Mouse (Mus musculus) thymus, adult 2 months (tissue): ENCODE measurements around the gene Gpr87. TPM values are rescaled to one million over a fixed set of nuclear protein-coding genes. Genes with fewer than 3 reads are reported as not detected.

Source experiments
- DNase-seq: peaks from one replicate; pipeline ENCODE4 v3.0.0; 2021
- H3K27ac ChIP-seq: fragments of 200-500 bp; 2 replicates; pipeline ENCODE4 v1.5.1; 2012; ENCODE audit warnings: low read length, control low read depth; ENCODE audit not compliant: control insufficient read depth, insufficient read depth
- H3K27me3 ChIP-seq: fragments of 200-500 bp; 2 replicates; pipeline ENCODE4 v1.6.1; 2012; ENCODE audit warnings: mild to moderate bottlenecking, low read length, moderate library complexity, mixed read lengths; ENCODE audit not compliant: control insufficient read depth, insufficient read depth
- H3K36me3 ChIP-seq: fragments of 200-500 bp; 2 replicates; pipeline ENCODE4 v1.6.1; 2012; ENCODE audit warnings: mild to moderate bottlenecking, low read length, moderate library complexity; ENCODE audit not compliant: control insufficient read depth, insufficient read depth
- H3K4me1 ChIP-seq: fragments of 200-500 bp; replicated peaks from 2 replicates; pipeline ENCODE4 v1.6.1; 2012; ENCODE audit warnings: low read length; ENCODE audit not compliant: control insufficient read depth, insufficient read depth
- H3K4me3 ChIP-seq: fragments of 200-500 bp; 2 replicates; pipeline ENCODE4 v1.5.1; 2012; ENCODE audit warnings: mild to moderate bottlenecking, low read length, control low read depth, moderate library complexity; ENCODE audit not compliant: control insufficient read depth, insufficient read depth
- CTCF ChIP-seq: fragments of 200-500 bp; IDR thresholded peaks from 2 replicates; pipeline ENCODE4 v1.5.1; 2012; ENCODE audit warnings: mild to moderate bottlenecking, control low read depth, low read length, moderate library complexity, borderline replicate concordance; ENCODE audit not compliant: control insufficient read depth, poor library complexity, insufficient read depth; ENCODE audit errors: extremely low read depth
- POLR2A ChIP-seq: fragments of 200-500 bp; IDR thresholded peaks from 2 replicates; pipeline ENCODE4 v1.6.1; 2012; ENCODE audit warnings: mild to moderate bottlenecking, low read length, control low read depth, moderate library complexity; ENCODE audit not compliant: control insufficient read depth, poor library complexity, insufficient read depth; ENCODE audit errors: extremely low read depth
- WGBS: fragments of 180-500 bp; shearing (Covaris S2); methylation state at CpG from one replicate; pipeline ENCODE4 v1.1.7; 2018; 5-methylcytosine and 5-hydroxymethylcytosine counted together
- polyA plus RNA-seq: library from polyadenylated mRNA; depleted of rRNA; stranded (reverse); fragments of >200 nt; gene quantifications from 2 replicates; pipeline ENCODE4 v1.2.3, GENCODE M21; 2012

Gene Gpr87
- polyA plus RNA-seq, 1 experiment, result 3.7 TPM

GRCm38 (mm10) chr3:59194099-59194498, 805 bp downstream of the Gpr87 start:
- Histone ChIP-seq H3K4me3 (no peak overlapping the region), H3K27ac (no peak overlapping the region), H3K36me3 (no peaks in the 10 kb centered on the region), H3K4me1 (no peaks in the 10 kb centered on the region), H3K27me3 (no peaks in the 10 kb centered on the region)
- TF ChIP-seq POLR2A (no peak), CTCF (no peak)
- no peak for DNase-seq
- WGBS, result 90% methylated on average over 7 of the region's 7 CpGs

- Histone ChIP-seq H3K4me3 (no peak overlapping the region), H3K27ac (no peak overlapping the region), H3K27me3 (no peaks in the 10 kb centered on the region), H3K4me1 (peaks cover 3% of the 10 kb centered on the region; the same call in 1 of the 2 replicates), H3K36me3 (no peaks in the 10 kb centered on the region)
- TF ChIP-seq POLR2A, result no peak
- TF ChIP-seq CTCF, result no peak
- DNase-seq, result no peak
- WGBS, result 95% methylated on average over 6 of the region's 6 CpGs
Observed at GRCm38 (mm10) chr3:59191674-59192073, 3.2 kb downstream of the Gpr87 start.

GRCm38 (mm10) chr3:59187336-59187735, 7.6 kb downstream of the Gpr87 start:
- no peak overlapping the region for H3K4me3 ChIP-seq
- no peaks in the 10 kb centered on the region for H3K36me3 ChIP-seq
- TF ChIP-seq POLR2A, result no peak
- TF ChIP-seq CTCF, result no peak
- peaks cover 3% of the 10 kb centered on the region; the same call in 1 of the 2 replicates for H3K4me1 ChIP-seq
- DNase-seq, result no peak
- peak overlapping the region; percentile 58; the same call in 1 of the 2 replicates for H3K27ac ChIP-seq
- no peaks in the 10 kb centered on the region for H3K27me3 ChIP-seq
- 89% methylated on average over 4 of the region's 4 CpGs for WGBS

- Histone ChIP-seq H3K36me3 (no peaks in the 10 kb centered on the region), H3K4me3 (no peak overlapping the region), H3K4me1 (peaks cover 3% of the 10 kb centered on the region; the same call in 1 of the 2 replicates), H3K27me3 (no peaks in the 10 kb centered on the region), H3K27ac (no peak overlapping the region)
- WGBS, result 95% methylated on average over 4 of the region's 4 CpGs
- TF ChIP-seq CTCF, result no peak
- TF ChIP-seq POLR2A, result no peak
- DNase-seq, result no peak
Observed at GRCm38 (mm10) chr3:59185662-59186061, 9.2 kb downstream of the Gpr87 start.

- H3K27me3 ChIP-seq, result no peaks in the 10 kb centered on the region
- H3K4me1 ChIP-seq, result no peaks in the 10 kb centered on the region
- H3K36me3 ChIP-seq, result no peaks in the 10 kb centered on the region
- no peak for DNase-seq
- H3K4me3 ChIP-seq, result no peak overlapping the region
- no peak overlapping the region for H3K27ac ChIP-seq
- no peak for TF ChIP-seq POLR2A
- TF ChIP-seq CTCF, result no peak
Observed at GRCm38 (mm10) chr3:59182129-59182528, 12.8 kb downstream of the Gpr87 start.

GRCm38 (mm10) chr3:59181134-59181533, 13.8 kb downstream of the Gpr87 start:
- Histone ChIP-seq H3K4me1 (no peaks in the 10 kb centered on the region), H3K27ac (no peak overlapping the region), H3K36me3 (no peaks in the 10 kb centered on the region), H3K27me3 (no peaks in the 10 kb centered on the region), H3K4me3 (no peak overlapping the region)
- DNase-seq, result no peak
- 87% methylated on average over 5 of the region's 5 CpGs for WGBS
- TF ChIP-seq CTCF, result no peak
- no peak for TF ChIP-seq POLR2A

- TF ChIP-seq CTCF (no peak), POLR2A (no peak)
Observed at GRCm38 (mm10) chr3:59176871-59177270, 18.0 kb downstream of the Gpr87 start.

More at GRCm38 (mm10) chr3:59176871-59177270, 18.0 kb downstream of the Gpr87 start:
- no peak for DNase-seq
- Histone ChIP-seq H3K36me3 (no peaks in the 10 kb centered on the region), H3K4me3 (no peak overlapping the region), H3K27ac (no peak overlapping the region), H3K27me3 (no peaks in the 10 kb centered on the region), H3K4me1 (no peaks in the 10 kb centered on the region)
- WGBS, result 84% methylated on average over 5 of the region's 5 CpGs
